Mouse (Mus musculus): Measurements from ENCODE around the gene Trmt61a.

Gene Trmt61a

GRCm38 (mm10) chr12:111672581-111672980, 5.3 kb upstream of the Trmt61a start:
- peak; percentile 51 for DNase-seq

GRCm38 (mm10) chr12:111674850-111675486, 2.9 kb upstream of the Trmt61a start:
- no peak for DNase-seq

GRCm38 (mm10) chr12:111675797-111676580, 1.9 kb upstream of the Trmt61a start:
- no peak for DNase-seq

GRCm38 (mm10) chr12:111677421-111677820, 484 bp upstream of the Trmt61a start:
- DNase-seq, result no peak

GRCm38 (mm10) chr12:111678670-111678933, 697 bp downstream of the Trmt61a start:
- no peak for DNase-seq

GRCm38 (mm10) chr12:111678997-111679396, 1.1 kb downstream of the Trmt61a start:
- DNase-seq, result no peak

GRCm38 (mm10) chr12:111680661-111681060, 2.8 kb downstream of the Trmt61a start:
- DNase-seq, result no peak

GRCm38 (mm10) chr12:111681305-111681704, 3.4 kb downstream of the Trmt61a start:
- DNase-seq, result no peak

GRCm38 (mm10) chr12:111682003-111682402, 4.1 kb downstream of the Trmt61a start:
- DNase-seq, result no peak

- no peak for DNase-seq
Measured at GRCm38 (mm10) chr12:111682806-111683205, 4.9 kb downstream of the Trmt61a start.

- DNase-seq, result no peak
Measured at GRCm38 (mm10) chr12:111686390-111686789, 8.5 kb downstream of the Trmt61a start.

- peak; percentile 93 for DNase-seq
Measured at GRCm38 (mm10) chr12:111687350-111688068, 9.6 kb downstream of the Trmt61a start.

- DNase-seq, result no peak
Measured at GRCm38 (mm10) chr12:111688069-111688428, 10.1 kb downstream of the Trmt61a start.

GRCm38 (mm10) chr12:111689426-111689825, 11.5 kb downstream of the Trmt61a start:
- peak; percentile 74 for DNase-seq

GRCm38 (mm10) chr12:111691346-111691872, 13.5 kb downstream of the Trmt61a start:
- no peak for DNase-seq

GRCm38 (mm10) chr12:111692899-111693298, 15.0 kb downstream of the Trmt61a start:
- DNase-seq, result no peak

- peak; percentile 46 for DNase-seq
Measured at GRCm38 (mm10) chr12:111693341-111694270, 15.7 kb downstream of the Trmt61a start.

GRCm38 (mm10) chr12:111694271-111694781, 16.4 kb downstream of the Trmt61a start:
- DNase-seq, result peak; percentile 46

GRCm38 (mm10) chr12:111694880-111695804, 17.2 kb downstream of the Trmt61a start:
- no peak for DNase-seq

GRCm38 (mm10) chr12:111696239-111696638, 18.3 kb downstream of the Trmt61a start:
- DNase-seq, result peak; percentile 58

- DNase-seq, result no peak
Measured at GRCm38 (mm10) chr12:111697708-111698107, 19.8 kb downstream of the Trmt61a start.

Data from kidney, adult 11 months (tissue).